Mouse (Mus musculus) limb, embryonic 10.5 days (tissue): Measurements from ENCODE around the gene Baz1b. TPM values are rescaled to one million over a fixed set of nuclear protein-coding genes. Genes with fewer than 3 reads are reported as not detected.
A peak's percentile ranks its signal among the peaks of the same experiment; 100 is the strongest.

Experiments
- DNase-seq: peaks from one replicate; pipeline ENCODE4 v3.0.0-alpha.2; 2017; ENCODE audit warnings: low spot score
- H3K27ac ChIP-seq: fragments of 300-500 bp; sonication (generic); 2 replicates; pipeline ENCODE4 v1.5.1; 2016; ENCODE audit warnings: mild to moderate bottlenecking
- H3K27me3 ChIP-seq: fragments of 300-500 bp; sonication (generic); 2 replicates; pipeline ENCODE4 v1.6.1; 2016; ENCODE audit warnings: low read depth, mild to moderate bottlenecking; ENCODE audit not compliant: poor library complexity, severe bottlenecking
- H3K36me3 ChIP-seq: fragments of 300-500 bp; sonication (generic); 2 replicates; pipeline ENCODE4 v1.6.1; 2016; ENCODE audit warnings: mild to moderate bottlenecking, moderate library complexity
- H3K4me1 ChIP-seq: fragments of 300-500 bp; sonication (generic); 2 replicates; pipeline ENCODE4 v1.6.1; 2016
- H3K4me3 ChIP-seq: fragments of 300-500 bp; sonication (generic); 2 replicates; pipeline ENCODE4 v1.5.1; 2016; ENCODE audit warnings: mild to moderate bottlenecking, moderate library complexity
- H3K9me3 ChIP-seq: fragments of 300-500 bp; sonication (generic); replicated peaks from 2 replicates; pipeline ENCODE4 v1.6.1; 2016; ENCODE audit warnings: mild to moderate bottlenecking
- WGBS: fragments of 180-500 bp; shearing (Covaris S2); methylation state at CpG from one replicate; pipeline ENCODE4 v1.1.7; 2016; 5-methylcytosine and 5-hydroxymethylcytosine counted together
- polyA plus RNA-seq: library from polyadenylated mRNA; unstranded; fragments of >200 nt; fragmentation: Nextera tagmentation; extraction: Ambion mirVana; gene quantifications from 2 replicates; pipeline ENCODE4 v1.2.1, GENCODE M21; 2016

Gene Baz1b
- polyA plus RNA-seq, 1 experiment from 2014 or later: 68.3 TPM

- no peaks in the 10 kb centered on the region for H3K27me3 ChIP-seq
- H3K9me3 ChIP-seq: no peaks in the 10 kb centered on the region
- H3K4me3 ChIP-seq: no peak overlapping the region
- H3K4me1 ChIP-seq: 0 out of 2 replicates have a peak, but pooled peaks cover 6% of the 10 kb centered on the region
- WGBS: 68% methylated on average over 8 of the region's 8 CpGs
- no peak overlapping the region for H3K27ac ChIP-seq
- no peak for DNase-seq
- H3K36me3 ChIP-seq: peaks cover 62% of the 10 kb centered on the region
Observed at GRCm38 (mm10) chr5:135183131-135183861, 3.8 kb upstream of the Baz1b start.

GRCm38 (mm10) chr5:135185016-135185415, 2.0 kb upstream of the Baz1b start:
- DNase-seq: no peak
- Histone ChIP-seq H3K36me3 (peaks cover 54% of the 10 kb centered on the region), H3K9me3 (no peaks in the 10 kb centered on the region), H3K27me3 (no peaks in the 10 kb centered on the region), H3K4me3 (no peak overlapping the region), H3K27ac (no peak overlapping the region), H3K4me1 (peaks cover 21% of the 10 kb centered on the region)
- WGBS: 96% methylated on average over 3 of the region's 3 CpGs

- Histone ChIP-seq H3K4me1 (peaks cover 26% of the 10 kb centered on the region), H3K36me3 (peaks cover 54% of the 10 kb centered on the region), H3K4me3 (no peak overlapping the region), H3K27ac (no peak overlapping the region), H3K27me3 (no peaks in the 10 kb centered on the region), H3K9me3 (no peaks in the 10 kb centered on the region)
- WGBS: 45% methylated on average over 3 of the region's 3 CpGs
- no peak for DNase-seq
Observed at GRCm38 (mm10) chr5:135185596-135185995, 1.5 kb upstream of the Baz1b start.

GRCm38 (mm10) chr5:135186231-135186620, 838 bp upstream of the Baz1b start:
- H3K27ac ChIP-seq: peak overlapping the region; percentile 99
- no peaks in the 10 kb centered on the region for H3K27me3 ChIP-seq
- H3K4me1 ChIP-seq: peaks cover 26% of the 10 kb centered on the region
- DNase-seq: no peak
- peak overlapping the region; percentile 97 for H3K4me3 ChIP-seq
- WGBS: 24% methylated on average over 10 of the region's 10 CpGs
- peaks cover 53% of the 10 kb centered on the region for H3K36me3 ChIP-seq
- H3K9me3 ChIP-seq: no peaks in the 10 kb centered on the region

- peak; percentile 56 for DNase-seq
- no peaks in the 10 kb centered on the region for H3K9me3 ChIP-seq
- peak overlapping the region; percentile 97 for H3K4me3 ChIP-seq
- peaks cover 52% of the 10 kb centered on the region for H3K36me3 ChIP-seq
- H3K27me3 ChIP-seq: no peaks in the 10 kb centered on the region
- under 1% methylated on average over 98 of the region's 102 CpGs for WGBS
- H3K27ac ChIP-seq: peak overlapping the region; percentile 99
- peaks cover 30% of the 10 kb centered on the region for H3K4me1 ChIP-seq
Observed at GRCm38 (mm10) chr5:135187349-135188213, 517 bp downstream of the Baz1b start.

GRCm38 (mm10) chr5:135188214-135188554, 1.1 kb downstream of the Baz1b start:
- WGBS: 3% methylated on average over 8 of the region's 8 CpGs
- Histone ChIP-seq H3K4me1 (peaks cover 35% of the 10 kb centered on the region), H3K27me3 (no peaks in the 10 kb centered on the region), H3K4me3 (peak overlapping the region; percentile 97), H3K36me3 (peaks cover 53% of the 10 kb centered on the region), H3K27ac (peak overlapping the region; percentile 99), H3K9me3 (no peaks in the 10 kb centered on the region)
- no peak for DNase-seq

GRCm38 (mm10) chr5:135189281-135190022, 2.4 kb downstream of the Baz1b start:
- no peaks in the 10 kb centered on the region for H3K9me3 ChIP-seq
- peaks cover 35% of the 10 kb centered on the region for H3K4me1 ChIP-seq
- peak overlapping the region; percentile 97 for H3K4me3 ChIP-seq
- no peaks in the 10 kb centered on the region for H3K27me3 ChIP-seq
- no peak for DNase-seq
- 78% methylated on average over 2 of the region's 2 CpGs for WGBS
- no peak overlapping the region for H3K27ac ChIP-seq
- H3K36me3 ChIP-seq: peaks cover 59% of the 10 kb centered on the region

GRCm38 (mm10) chr5:135191620-135192019, 4.6 kb downstream of the Baz1b start:
- Histone ChIP-seq H3K9me3 (no peaks in the 10 kb centered on the region), H3K36me3 (peaks cover 74% of the 10 kb centered on the region), H3K4me1 (peaks cover 30% of the 10 kb centered on the region), H3K27ac (no peak overlapping the region), H3K27me3 (no peaks in the 10 kb centered on the region), H3K4me3 (no peak overlapping the region)
- 57% methylated on average over 2 of the region's 2 CpGs for WGBS
- peak; percentile 70 for DNase-seq

- DNase-seq: no peak
- H3K27me3 ChIP-seq: no peaks in the 10 kb centered on the region
- H3K36me3 ChIP-seq: peaks cover 82% of the 10 kb centered on the region
- H3K4me3 ChIP-seq: no peak overlapping the region
- H3K9me3 ChIP-seq: no peaks in the 10 kb centered on the region
- peaks cover 28% of the 10 kb centered on the region for H3K4me1 ChIP-seq
- WGBS: 96% methylated on average over 1 of the region's 1 CpGs
- no peak overlapping the region for H3K27ac ChIP-seq
Observed at GRCm38 (mm10) chr5:135192431-135192830, 5.4 kb downstream of the Baz1b start.

- Histone ChIP-seq H3K4me3 (no peak overlapping the region), H3K4me1 (peaks cover 8% of the 10 kb centered on the region), H3K9me3 (no peaks in the 10 kb centered on the region), H3K27ac (no peak overlapping the region), H3K27me3 (no peaks in the 10 kb centered on the region), H3K36me3 (peaks cover 100% of the 10 kb centered on the region)
- WGBS: 85% methylated on average over 6 of the region's 6 CpGs
- DNase-seq: no peak
Observed at GRCm38 (mm10) chr5:135196367-135196766, 9.3 kb downstream of the Baz1b start.

- no peaks in the 10 kb centered on the region for H3K9me3 ChIP-seq
- H3K4me1 ChIP-seq: no peaks in the 10 kb centered on the region
- 80% methylated on average over 3 of the region's 3 CpGs for WGBS
- H3K36me3 ChIP-seq: peaks cover 97% of the 10 kb centered on the region
- H3K4me3 ChIP-seq: no peak overlapping the region
- no peak overlapping the region for H3K27ac ChIP-seq
- no peak for DNase-seq
- H3K27me3 ChIP-seq: no peaks in the 10 kb centered on the region
Observed at GRCm38 (mm10) chr5:135202763-135203162, 15.7 kb downstream of the Baz1b start.

- Histone ChIP-seq H3K27ac (no peak overlapping the region), H3K36me3 (peaks cover 98% of the 10 kb centered on the region), H3K27me3 (no peaks in the 10 kb centered on the region), H3K9me3 (no peaks in the 10 kb centered on the region), H3K4me1 (no peaks in the 10 kb centered on the region), H3K4me3 (no peak overlapping the region)
- DNase-seq: no peak
- WGBS: 95% methylated on average over 1 of the region's 1 CpGs
Observed at GRCm38 (mm10) chr5:135208197-135208596, 21.1 kb downstream of the Baz1b start.

- H3K4me1 ChIP-seq: no peaks in the 10 kb centered on the region
- no peak overlapping the region for H3K4me3 ChIP-seq
- H3K9me3 ChIP-seq: no peaks in the 10 kb centered on the region
- H3K27ac ChIP-seq: no peak overlapping the region
- peaks cover 100% of the 10 kb centered on the region for H3K36me3 ChIP-seq
- H3K27me3 ChIP-seq: no peaks in the 10 kb centered on the region
- 96% methylated on average over 6 of the region's 6 CpGs for WGBS
- DNase-seq: no peak
Observed at GRCm38 (mm10) chr5:135216871-135217270, 29.8 kb downstream of the Baz1b start.
